Mouse (Mus musculus): Measurements from ENCODE around the gene Mri1.

Gene Mri1

DNA sequence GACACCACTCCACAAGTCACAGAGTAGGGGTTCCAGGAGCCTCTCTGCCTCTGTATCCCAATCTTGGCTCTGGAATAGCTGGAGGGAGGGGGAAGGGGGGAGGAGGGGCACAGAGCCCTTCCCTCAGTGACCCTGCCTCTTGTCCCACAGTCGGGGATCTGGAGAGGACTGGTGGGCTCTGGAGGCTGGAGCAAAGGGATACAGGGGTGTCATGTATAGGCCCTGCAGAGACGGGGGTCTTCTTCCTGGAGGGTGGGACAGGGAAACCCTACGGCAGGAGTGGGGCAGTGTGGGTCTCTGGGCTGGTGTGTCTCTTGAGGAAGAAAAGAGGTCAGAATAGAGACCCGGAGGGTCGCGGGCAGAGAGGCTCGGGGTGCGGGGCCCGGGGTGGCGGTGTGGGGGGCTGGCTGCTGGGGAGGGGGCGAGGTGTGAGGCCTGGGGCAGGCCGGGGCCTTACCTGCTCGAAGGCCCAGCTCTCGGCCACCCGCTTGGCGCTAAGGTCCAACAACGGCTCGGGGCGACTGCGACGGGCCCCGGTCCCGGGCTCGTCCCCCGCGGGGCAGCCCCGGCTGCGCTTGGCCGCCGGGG lies 20.6 kb downstream of the Mri1 start:
- DNase-seq: no peak

DNA sequence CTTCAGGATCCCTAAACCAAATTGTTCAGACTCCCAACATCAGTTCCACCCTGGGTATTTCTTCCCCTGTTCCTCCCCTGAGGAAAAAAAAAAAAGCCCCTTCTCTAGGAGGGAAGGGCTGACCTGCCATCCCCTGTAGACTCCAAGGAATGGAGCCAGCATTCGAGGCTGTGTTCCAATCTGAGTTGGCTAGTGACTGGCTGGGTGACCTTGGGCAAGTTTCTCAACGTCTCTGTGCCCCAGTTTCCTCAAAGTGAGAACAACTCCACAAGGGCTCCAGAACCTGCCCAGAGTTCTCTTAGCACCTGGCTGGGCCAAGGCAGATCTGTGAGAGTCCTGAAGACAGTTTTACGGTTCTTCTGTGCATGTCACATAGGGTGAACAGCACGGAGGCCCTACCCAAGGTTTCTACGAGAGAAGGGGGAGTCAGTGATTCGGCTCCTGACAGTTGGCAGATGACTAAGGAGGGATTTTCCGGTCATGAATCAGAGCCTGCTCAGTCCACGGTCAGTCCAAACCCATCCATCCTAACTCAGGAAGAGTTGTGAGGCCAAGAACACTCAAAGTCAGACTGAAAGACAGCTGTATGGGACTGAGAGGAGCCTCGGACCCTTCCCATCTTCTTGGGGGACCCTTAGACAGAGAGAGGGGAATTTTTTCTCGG lies 21.2 kb downstream of the Mri1 start:
- peak in 1 of 2 experiments; percentile 21 for DNase-seq

DNA sequence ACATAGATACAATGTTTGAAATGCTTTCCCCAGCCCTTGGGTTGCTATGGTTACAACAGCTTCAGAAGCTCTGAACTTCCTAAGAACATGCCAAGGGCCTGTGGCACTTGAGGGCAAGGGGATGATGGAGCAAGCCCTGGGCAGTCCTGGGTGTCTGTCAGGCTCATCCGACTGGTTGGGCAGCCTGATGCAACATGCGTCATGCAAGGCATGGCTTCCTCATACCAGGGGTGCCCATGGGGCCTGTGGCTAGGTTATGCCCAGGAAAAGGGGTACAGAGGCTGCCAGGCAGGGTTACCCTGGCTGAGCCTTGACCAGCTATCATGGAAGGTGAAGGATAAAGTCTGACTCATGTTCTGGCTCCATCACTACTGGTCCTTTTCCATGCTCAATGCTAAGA lies 24.1 kb downstream of the Mri1 start:
- no peak for DNase-seq

DNA sequence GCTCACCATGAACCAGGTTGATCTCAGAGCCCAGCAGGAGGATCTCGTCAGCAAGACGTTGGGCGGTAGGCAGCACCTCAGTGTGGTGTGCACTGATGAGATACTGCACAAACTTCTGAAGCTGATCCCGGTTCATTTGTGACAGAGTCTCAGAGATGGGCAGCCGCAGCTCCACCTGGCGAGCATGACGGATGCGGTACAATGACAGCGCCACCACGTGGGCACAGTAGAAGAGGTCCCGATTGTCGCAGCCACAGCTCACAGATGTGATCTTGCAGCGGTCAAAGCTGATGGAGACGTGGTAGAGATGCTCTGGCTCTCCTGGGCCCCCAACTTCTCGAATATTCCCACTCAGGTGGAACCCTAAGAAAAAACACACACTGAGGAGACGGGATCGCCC lies 26.4 kb downstream of the Mri1 start:
- DNase-seq: peak in 1 of 2 experiments; percentile 35

DNA sequence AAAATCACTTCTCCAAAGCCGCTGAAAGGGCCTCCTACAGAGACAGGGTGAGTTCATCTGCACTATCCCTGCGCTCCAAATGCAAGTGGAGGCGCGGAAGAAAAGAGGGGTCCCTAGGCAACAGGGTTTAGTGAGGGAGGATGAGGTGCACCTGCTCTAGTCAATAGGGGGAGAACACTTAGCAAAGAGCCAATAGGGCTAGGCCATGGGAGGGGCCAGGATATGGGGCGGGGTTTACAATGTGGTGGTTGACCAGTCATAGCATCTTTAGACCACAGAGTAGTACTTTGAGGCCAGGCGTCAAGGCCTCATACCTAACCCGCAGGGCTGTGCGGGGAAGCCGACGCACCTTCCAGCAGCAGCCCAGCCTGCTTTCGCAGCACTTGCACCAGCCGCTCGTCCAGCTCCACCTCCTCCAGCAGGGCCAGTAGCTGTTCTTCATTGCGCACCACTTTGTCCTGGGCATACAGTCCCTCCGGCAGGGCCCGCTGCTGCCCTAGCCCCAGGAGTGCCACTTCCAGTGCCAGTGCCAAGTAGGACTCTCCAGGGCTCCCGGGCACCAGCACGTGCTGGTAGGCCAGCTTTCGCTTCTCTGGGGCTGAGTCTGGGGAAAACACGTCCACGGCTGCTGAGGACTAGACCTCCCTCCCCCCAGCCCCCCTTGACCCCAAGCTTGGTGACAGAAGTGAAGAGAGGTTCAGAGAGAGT lies 33.6 kb downstream of the Mri1 start:
- DNase-seq: no peak

DNA sequence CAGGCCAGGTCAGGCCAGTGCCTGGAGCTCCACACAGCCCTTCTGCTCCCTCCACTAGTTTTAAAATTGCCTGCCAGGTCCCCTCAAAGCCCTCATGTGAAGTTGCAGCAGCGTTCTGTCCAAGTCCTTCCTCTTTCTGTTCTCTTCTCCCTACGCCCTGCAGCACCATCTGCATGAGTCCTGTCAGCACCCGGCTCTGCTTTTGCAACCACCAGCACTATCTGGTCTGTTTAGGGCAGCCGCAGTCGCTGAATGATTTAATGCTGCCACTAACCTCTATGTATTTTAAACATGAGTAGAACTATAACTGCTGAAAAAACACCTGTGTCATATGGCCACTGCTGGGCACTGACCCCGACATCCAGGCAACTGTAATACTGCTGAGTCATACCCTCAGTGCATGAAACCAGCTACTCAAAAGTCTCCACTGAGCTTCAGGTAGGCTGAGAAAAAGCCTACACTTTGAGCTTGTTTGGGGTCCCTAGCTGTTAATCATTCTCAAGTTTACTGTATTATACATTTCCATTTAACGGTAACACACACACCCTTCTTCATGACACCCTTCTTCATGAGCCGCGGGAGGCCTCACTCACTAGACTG lies 34.5 kb downstream of the Mri1 start:
- no peak for DNase-seq

DNA sequence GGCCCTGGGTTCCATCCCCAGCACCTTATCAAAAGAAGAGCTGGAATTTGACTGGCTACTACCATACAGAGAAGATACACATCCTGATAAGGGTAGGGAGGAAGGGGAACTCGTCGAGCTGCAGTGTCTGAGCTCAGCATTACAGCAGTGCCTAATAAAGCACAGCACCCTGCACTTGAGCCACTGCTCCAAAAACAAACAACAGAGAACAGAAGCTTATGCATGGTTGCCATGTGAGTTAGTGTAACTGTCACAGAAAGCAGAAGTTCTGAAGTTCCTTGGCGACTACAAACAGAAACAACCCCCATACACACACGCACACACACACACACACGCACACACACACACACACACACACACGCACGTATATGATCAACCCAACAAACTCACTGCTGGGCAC lies 37.0 kb downstream of the Mri1 start:
- peak; percentile 42 to 44 for DNase-seq

DNA sequence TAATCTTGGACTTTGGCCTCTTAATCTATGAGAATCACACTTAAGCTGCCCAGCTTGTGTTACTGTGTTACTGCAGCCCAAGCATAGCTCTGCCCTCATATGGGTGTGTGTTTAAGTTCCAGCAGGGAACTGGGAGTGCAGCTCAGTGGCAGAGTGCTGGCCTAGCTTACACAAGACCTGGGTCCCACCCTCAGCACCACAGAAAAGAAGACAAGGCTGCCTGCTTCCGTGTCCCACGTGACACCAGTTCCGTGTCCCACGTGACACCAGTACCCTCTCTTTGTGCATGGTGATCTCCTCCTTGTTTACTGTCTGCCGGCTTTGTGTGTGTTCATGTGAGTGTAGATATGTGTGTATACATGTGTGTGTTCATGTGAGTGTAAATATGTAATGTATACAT lies 39.0 kb downstream of the Mri1 start:
- DNase-seq: no peak

DNA sequence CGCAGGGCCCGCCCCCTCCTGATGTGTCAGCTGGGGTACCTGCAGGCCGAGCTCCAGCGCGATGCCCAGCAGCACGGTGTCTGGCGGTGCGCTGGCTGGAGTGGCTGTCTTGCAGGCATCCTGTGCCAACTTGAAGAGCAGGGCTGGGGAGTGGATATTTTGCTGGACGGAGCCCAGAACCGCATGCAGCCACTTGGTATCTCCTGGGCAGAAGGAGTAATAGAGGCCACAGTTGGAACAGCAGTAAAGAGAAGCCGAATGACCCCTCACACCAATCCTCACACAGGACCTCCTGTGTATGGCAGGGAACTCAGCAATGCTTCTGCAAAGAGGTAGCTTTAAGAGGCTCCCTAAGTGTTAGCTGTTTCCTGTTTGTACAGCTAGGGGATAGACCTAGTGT lies 39.9 kb downstream of the Mri1 start:
- no peak for DNase-seq

DNA sequence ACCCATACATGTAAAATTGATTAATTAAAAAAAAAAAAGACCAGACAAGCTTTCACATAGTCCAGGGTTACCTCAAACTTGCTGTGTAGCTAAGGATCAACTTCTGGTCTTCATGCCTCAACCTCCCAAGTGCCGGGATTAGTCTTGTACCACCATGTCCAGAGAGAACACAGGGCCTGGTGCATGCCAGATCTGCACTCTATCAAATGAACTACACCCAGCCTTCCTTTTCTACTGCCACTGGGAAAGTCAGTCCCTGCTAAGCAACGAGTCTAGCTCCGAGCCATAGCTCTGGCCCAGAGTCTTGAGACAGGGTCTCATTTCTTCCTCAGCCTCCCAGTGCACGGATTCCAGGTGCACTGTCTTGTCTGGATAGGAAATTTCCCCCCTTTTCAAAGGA lies 43.8 kb downstream of the Mri1 start:
- no peak for DNase-seq

DNA sequence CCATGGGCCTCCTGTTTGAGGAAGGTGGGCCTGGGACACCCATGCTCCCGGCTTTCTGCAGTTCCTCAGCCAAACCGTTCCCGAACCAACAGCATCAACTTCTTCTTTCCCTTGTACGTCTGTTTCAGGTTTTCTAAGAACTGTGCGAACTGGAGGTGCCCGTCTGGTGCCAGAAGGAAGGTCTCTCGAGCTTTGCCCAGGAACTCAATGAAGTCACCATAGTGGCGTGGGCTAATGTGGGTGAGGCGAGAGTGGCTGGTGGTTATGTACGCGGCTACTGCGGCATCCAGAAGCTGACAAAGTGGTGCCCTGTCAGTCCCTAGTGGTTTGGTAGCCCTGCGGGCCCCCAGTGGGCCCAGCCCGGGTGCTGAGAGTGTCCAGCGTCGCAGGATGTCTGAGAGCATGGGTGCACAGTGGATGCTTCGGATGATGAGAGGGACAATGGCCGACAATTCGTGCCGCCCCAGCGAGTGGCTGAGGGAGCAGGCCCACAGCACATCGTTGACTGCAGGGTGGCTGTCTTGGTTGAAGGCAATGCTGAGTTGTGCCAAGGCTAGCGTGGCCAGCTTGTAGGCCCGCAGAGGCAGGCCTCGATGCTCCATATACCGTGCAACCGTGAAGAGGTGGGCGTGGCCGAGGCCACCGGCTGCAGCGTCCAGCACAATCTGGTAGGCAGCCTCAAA lies 45.1 kb downstream of the Mri1 start:
- no peak for DNase-seq

DNA sequence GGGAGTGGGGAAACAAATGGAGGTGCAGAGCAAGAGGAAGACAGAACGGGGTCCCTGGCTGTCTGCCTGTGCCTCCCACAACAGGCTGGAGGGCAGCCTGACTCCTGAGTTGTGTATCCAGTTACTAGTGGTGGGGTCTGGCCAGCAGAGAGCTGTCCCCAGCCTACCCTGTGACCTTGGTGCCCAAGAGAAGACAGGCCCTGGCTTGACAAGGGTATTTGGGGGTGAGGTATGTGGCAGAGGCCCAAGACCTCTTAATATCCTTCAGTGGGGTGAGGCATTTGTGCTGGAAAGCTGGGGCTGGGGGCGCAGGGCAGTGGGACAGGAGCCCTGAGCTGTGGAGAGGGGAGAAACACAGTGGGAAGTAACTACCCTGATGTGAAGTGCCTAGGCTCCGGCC lies 45.9 kb downstream of the Mri1 start:
- peak; percentile 23 to 30 for DNase-seq

DNA sequence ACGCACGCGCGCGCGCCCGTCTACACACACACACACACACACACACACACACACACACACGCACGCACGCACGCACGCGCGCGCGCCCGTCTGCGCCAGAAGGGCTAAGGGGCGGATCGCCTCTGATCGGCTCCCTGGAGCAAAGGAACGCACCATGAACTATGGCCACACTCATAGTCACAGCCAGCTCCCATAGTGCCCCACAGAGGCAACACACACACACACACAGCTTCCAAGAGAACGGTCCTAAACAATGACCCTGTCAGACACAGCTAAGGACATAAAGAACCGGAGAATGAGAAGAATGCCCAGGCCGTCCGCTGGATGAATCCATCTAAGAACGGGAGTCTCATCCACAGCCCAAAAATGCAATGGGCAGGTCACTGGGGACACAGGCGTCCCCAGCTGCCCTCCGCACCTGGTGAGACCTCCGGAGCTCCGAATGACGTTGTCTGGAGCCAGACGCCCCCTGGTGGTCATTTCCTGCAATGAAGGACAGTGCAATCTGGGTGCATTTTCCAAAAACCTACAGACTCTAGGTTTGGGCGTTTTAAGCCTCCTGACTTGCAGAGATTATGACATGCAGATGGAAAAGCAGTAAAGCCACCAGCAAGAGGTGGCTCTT lies 46.8 kb downstream of the Mri1 start:
- DNase-seq: peak; percentile 94

DNA sequence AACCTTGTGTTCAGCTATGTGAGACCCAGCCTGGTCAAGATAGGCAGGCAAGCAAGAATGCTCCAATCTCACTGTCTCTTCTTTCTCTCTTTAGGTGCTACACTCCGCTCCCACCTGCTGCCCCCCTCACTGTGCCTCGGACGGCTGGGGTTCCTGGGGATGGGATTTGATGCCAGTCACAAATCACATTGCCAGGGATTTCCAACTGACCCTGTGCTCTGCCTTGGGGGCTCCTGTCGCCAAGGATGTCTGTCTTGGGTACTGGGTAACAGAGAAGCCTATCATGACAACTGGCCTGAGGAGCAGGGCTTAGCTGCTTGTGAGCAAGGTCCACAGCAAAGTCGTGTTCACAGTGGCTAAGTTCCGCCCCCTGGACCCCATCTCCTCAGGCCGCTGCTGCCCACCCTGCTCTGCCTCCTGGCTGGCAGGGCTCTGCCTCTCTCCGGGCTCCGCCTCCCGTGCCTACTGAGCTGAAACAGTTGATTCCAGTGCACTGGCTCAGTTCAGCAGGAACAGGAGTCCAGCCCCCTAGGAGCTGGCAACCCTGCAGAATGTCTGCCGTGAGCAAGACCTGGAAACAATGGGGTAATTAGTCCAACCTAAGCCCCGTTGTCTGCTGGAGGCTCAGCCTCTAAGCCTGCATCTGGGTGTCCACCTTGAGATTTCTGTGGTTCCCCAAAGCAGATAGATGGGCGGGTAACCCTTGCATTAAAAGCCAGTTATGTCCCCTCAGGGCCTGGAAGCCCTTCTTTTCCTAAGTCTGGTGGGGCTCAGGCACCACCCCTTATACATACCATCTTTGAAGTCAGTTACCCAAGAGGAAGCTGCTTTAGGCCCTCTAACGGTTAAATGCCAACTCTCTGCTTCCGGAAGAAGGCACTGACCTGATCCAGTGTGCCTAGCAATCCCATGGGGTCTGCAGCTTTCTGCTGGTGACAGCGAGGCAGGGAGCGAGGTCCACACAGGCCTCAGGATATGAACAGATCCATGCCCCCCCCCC lies 48.4 kb downstream of the Mri1 start:
- peak; percentile 40 to 41 for DNase-seq

DNA sequence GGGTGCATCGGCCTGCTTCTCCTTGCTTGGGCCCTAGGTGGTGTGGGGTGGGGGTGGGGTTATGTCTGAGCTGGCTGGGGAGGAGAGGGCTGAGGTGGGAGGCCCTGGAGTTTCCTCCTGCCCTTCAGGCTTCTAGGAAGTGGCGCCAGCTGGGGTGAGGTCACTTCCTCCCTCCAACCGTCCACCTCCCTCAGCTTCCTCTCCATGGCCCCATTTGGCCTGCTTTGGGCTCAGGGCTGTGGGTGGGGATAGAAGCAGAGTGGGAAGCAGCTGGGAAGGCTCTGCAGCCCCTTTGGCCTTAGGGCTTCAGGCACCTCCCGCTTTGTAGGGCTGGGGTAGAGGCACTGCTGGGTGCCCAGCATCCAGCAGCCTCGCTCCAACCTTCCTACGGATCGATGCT lies 49.3 kb downstream of the Mri1 start:
- DNase-seq: peak; percentile 35 to 38

DNA sequence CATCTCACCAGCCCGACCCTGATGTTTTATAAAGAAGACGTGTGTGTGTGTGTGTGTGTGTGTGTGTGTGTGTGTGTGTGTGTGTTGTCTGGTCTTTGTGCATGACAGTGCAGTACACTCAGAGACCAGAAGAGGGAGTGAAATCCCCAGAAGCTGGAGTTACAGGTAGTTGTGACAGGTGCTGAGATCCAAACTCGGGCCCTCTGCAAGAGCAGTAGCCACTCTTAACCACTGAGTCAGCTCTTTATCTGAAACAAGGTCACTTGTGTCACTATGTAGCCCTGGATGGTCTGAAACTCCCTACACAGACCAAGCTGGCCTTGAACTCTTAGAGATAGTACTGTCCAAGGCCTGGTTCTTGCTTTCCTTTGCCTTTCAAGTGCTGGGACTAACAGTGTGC lies 50.5 kb downstream of the Mri1 start:
- DNase-seq: peak; percentile 42 to 45

DNA sequence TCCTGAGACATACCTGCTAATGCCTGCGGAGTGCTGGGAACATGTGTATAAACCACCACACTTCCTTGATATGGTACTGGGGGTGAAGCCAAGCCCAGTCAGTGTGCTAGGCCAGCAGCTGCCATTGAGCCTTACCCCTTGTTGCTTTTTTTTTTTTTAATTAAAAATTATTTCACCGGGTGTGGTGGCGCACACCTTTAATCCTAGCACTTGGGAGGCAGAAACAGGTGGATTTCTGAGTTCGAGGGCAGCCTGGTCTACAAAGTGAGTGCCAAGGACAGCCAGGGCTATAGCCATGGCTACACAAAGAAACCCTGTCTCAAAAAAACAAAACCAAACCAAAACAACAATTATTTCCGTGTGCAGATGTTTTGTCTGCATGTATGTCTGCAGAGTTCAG lies 52.1 kb downstream of the Mri1 start:
- no peak for DNase-seq

DNA sequence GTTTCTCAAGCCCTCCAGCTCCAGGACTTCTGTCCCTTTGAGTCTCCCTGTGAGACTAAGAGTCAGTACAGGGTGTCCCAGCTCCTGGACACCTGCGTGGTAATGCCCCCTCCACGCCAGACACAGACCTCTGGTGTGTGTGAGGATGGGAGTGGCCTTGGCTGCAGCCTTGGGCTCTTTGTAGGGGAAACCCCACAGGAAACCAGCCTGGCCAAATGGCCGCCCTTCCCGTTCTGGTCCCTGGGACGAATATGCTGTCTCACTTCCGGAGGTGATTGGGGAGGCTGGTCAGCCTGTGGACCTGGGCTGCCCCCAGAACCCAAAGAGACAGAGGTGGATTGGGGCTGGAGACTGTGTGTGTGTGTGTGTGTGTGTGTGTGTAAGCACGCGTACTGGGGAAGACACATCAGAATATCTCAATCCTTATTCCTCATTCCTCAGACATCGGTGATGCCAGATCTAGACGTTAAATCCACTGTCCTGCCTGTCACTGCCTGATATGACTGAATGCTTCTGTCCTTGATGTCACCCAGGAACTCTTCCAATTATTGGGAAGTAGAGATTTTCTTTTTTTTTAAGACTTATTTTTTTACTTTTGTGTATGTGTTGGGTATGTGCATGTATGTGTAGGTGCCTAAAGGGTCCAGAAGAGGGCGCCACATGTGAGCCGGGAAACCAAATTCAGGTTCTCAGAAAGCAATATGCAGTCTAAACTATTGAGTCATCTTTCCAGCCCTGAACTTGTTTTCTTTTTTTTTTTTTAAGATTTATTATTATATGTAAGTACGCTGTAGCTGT lies 53.0 kb downstream of the Mri1 start:
- peak; percentile 75 to 78 for DNase-seq

DNA sequence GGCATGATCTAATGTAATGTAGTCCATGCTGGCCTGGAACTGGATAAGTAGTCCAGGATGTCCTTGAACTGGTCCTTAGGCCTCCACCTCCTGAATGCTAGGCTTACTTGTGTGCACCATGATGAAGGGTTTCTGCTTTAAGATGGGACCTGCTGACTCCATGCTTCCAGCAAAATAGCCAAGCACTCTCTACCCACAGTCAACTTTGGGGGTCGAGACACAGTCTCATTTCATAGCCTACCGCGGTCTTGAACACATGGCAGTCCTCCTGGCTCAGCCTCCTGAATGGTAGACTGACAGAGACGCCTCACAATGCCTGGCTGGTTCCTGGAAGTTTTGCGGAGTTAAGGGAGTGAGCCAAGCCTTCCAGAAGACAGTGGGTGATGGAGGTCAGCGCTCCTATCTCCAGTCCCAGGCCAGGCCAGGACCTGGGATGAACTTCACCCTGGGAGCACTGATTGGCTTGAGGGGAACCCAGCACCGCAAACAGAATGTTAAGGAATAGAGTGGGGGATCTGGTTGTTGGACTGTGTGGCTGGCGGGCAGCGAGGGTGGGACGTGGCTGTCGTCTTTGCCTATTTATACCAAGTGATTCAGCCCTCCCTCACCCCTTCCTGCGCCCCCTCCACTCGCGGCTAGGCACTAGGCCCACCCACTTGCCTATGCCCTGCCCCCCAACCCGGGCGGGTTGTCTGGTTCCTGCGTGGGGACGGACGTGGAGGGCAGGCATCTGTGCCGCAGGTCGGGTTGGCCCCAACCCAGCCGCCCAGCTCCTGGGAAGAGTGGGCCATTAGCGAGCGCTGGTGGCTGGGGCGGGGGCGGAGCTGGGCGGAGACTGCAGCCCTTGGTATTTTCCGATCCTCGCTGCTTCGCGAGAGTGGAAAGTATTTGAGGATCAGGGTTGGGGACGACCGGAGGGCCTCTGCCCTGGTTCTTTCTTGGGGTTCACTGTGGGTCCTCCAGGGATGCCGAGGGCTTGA lies 53.9 kb downstream of the Mri1 start:
- DNase-seq: peak; percentile 91 to 93
